Mouse (Mus musculus): ENCODE results near the gene 4930578G10Rik. TPM values are rescaled to one million over a fixed set of nuclear protein-coding genes. Genes with fewer than 3 reads are reported as not detected.
"Not testable (repeated sequence)": the region's sequence is repeated elsewhere in the genome, so short reads cannot be mapped to it uniquely, and the experiment has no call there.

The 4930578G10Rik gene
- total RNA-seq (2012; rRNA removed) (not detected in 2 replicates), total RNA-seq (2014; rRNA removed) (not detected in 2 replicates), polyA plus RNA-seq (2012; ENCODE audit: insufficient read length, low read depth) (not detected in 2 replicates)

GRCm38 (mm10) chr4:42735245-42735644, at the start of gene 4930578G10Rik:
4930578G10Rik (plus strand) TSS chr4:42735545.
- H3K4me2 ChIP-seq (ENCODE audit: insufficient read depth, low read depth, poor library complexity, severe bottlenecking); H3K9me3 ChIP-seq (replicated peaks; ENCODE audit: low read length); H3K9ac ChIP-seq (ENCODE audit: insufficient read depth, low read depth); H3K4me1 ChIP-seq (ENCODE audit: control insufficient read depth in 1 of 2, insufficient read depth in 2 of 2); H3K4me3 ChIP-seq (replicated peaks in 1 of 3; ENCODE audit: low read depth in 2 of 3, low read length in 2 of 3, poor library complexity in 1 of 3); dilution Hi-C loops (cut with MboI; ENCODE audit: extremely low pct_ligation_motif_present, extremely low pct_unique_long_range_greater_than_20kb, low sequenced_read_pairs); H3K79me2 ChIP-seq (replicated peaks; ENCODE audit: control insufficient read depth, extremely low read depth, insufficient read depth, poor library complexity, severe bottlenecking); in situ Hi-C loops (cut with MboI; ENCODE audit: low pct_ligation_motif_present, low pct_unique_long_range_greater_than_20kb, low sequenced_read_pairs); H3K36me3 ChIP-seq (replicated peaks in 1 of 2; ENCODE audit: control insufficient read depth in 1 of 2, insufficient read depth in 1 of 2, low read length in 1 of 2); DNase-seq (ENCODE audit: extremely low read depth); H3K27ac ChIP-seq (ENCODE audit: insufficient read depth, low read depth); H3K27me3 ChIP-seq (replicated peaks): not testable (repeated sequence)

DNA sequence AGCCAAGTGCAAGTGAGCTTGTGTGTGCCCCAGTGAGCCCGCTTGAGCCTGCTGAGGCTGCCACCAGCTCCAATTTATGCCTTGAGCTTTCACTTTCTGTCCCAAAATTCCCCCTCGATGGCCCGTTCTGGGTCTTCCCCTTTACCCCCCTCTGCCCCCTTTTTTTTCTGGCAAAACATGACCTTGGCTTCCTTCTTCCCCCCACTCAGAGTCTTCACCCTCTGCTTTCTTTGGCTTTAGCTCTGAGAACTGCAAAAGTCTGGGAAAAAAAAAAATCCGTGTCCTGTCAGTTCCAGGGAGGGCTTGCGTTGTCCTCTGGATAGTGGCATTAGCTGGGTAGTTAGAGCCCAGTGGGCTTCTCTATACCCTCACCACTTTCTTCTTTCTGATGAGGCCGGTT, 21.1 kb downstream of the 4930578G10Rik start, which contains the start of gene Ccl19:
TSS of gene Ccl19 (minus strand) at position 101 of the 400 bp plus-strand sequence.
- DNase-seq (ENCODE audit: extremely low read depth); dilution Hi-C loops (cut with MboI; ENCODE audit: extremely low pct_ligation_motif_present, extremely low pct_unique_long_range_greater_than_20kb, low sequenced_read_pairs); H3K4me2 ChIP-seq (ENCODE audit: insufficient read depth, low read depth, poor library complexity, severe bottlenecking); H3K4me3 ChIP-seq (replicated peaks in 1 of 3; ENCODE audit: low read depth in 2 of 3, low read length in 2 of 3, poor library complexity in 1 of 3); in situ Hi-C loops (cut with MboI; ENCODE audit: low pct_ligation_motif_present, low pct_unique_long_range_greater_than_20kb, low sequenced_read_pairs); H3K9me3 ChIP-seq (replicated peaks; ENCODE audit: low read length); H3K27me3 ChIP-seq (replicated peaks); H3K27ac ChIP-seq (ENCODE audit: insufficient read depth, low read depth); H3K79me2 ChIP-seq (replicated peaks; ENCODE audit: control insufficient read depth, extremely low read depth, insufficient read depth, poor library complexity, severe bottlenecking); H3K36me3 ChIP-seq (replicated peaks in 1 of 2; ENCODE audit: control insufficient read depth in 1 of 2, insufficient read depth in 1 of 2, low read length in 1 of 2); H3K9ac ChIP-seq (ENCODE audit: insufficient read depth, low read depth); H3K4me1 ChIP-seq (ENCODE audit: control insufficient read depth in 1 of 2, insufficient read depth in 2 of 2): not testable (repeated sequence)

GRCm38 (mm10) chr4:42773893-42774292, 38.5 kb downstream of the 4930578G10Rik start, which contains the start of gene Ccl21a:
Ccl21a (minus strand) TSS chr4:42773993.
- H3K79me2 ChIP-seq (replicated peaks; ENCODE audit: control insufficient read depth, extremely low read depth, insufficient read depth, poor library complexity, severe bottlenecking); DNase-seq (ENCODE audit: extremely low read depth); H3K36me3 ChIP-seq (replicated peaks in 1 of 2; ENCODE audit: control insufficient read depth in 1 of 2, insufficient read depth in 1 of 2, low read length in 1 of 2); dilution Hi-C loops (cut with MboI; ENCODE audit: extremely low pct_ligation_motif_present, extremely low pct_unique_long_range_greater_than_20kb, low sequenced_read_pairs); H3K9ac ChIP-seq (ENCODE audit: insufficient read depth, low read depth); H3K27ac ChIP-seq (ENCODE audit: insufficient read depth, low read depth); in situ Hi-C loops (cut with MboI; ENCODE audit: low pct_ligation_motif_present, low pct_unique_long_range_greater_than_20kb, low sequenced_read_pairs); H3K4me3 ChIP-seq (replicated peaks in 1 of 3; ENCODE audit: low read depth in 2 of 3, low read length in 2 of 3, poor library complexity in 1 of 3); H3K27me3 ChIP-seq (replicated peaks); H3K9me3 ChIP-seq (replicated peaks; ENCODE audit: low read length); H3K4me2 ChIP-seq (ENCODE audit: insufficient read depth, low read depth, poor library complexity, severe bottlenecking); H3K4me1 ChIP-seq (ENCODE audit: control insufficient read depth in 1 of 2, insufficient read depth in 2 of 2): not testable (repeated sequence)

GRCm38 (mm10) chr4:42853788-42854187, 118.4 kb downstream of the 4930578G10Rik start, which contains the start of gene Fam205a1:
Fam205a1 (minus strand) TSS chr4:42853888.
- H3K4me2 ChIP-seq (ENCODE audit: insufficient read depth, low read depth, poor library complexity, severe bottlenecking); dilution Hi-C loops (cut with MboI; ENCODE audit: extremely low pct_ligation_motif_present, extremely low pct_unique_long_range_greater_than_20kb, low sequenced_read_pairs); H3K9me3 ChIP-seq (replicated peaks; ENCODE audit: low read length); DNase-seq (ENCODE audit: extremely low read depth); H3K27ac ChIP-seq (ENCODE audit: insufficient read depth, low read depth); in situ Hi-C loops (cut with MboI; ENCODE audit: low pct_ligation_motif_present, low pct_unique_long_range_greater_than_20kb, low sequenced_read_pairs); H3K9ac ChIP-seq (ENCODE audit: insufficient read depth, low read depth); H3K36me3 ChIP-seq (replicated peaks in 1 of 2; ENCODE audit: control insufficient read depth in 1 of 2, insufficient read depth in 1 of 2, low read length in 1 of 2); H3K27me3 ChIP-seq (replicated peaks); H3K4me1 ChIP-seq (ENCODE audit: control insufficient read depth in 1 of 2, insufficient read depth in 2 of 2); H3K4me3 ChIP-seq (replicated peaks in 1 of 3; ENCODE audit: low read depth in 2 of 3, low read length in 2 of 3, poor library complexity in 1 of 3); H3K79me2 ChIP-seq (replicated peaks; ENCODE audit: control insufficient read depth, extremely low read depth, insufficient read depth, poor library complexity, severe bottlenecking): not testable (repeated sequence)

GRCm38 (mm10) chr4:42856671-42857070, 121.3 kb downstream of the 4930578G10Rik start, which contains the start of gene Gm12394:
Gm12394 (minus strand) TSS chr4:42856771.
- H3K27ac ChIP-seq (ENCODE audit: insufficient read depth, low read depth); in situ Hi-C loops (cut with MboI; ENCODE audit: low pct_ligation_motif_present, low pct_unique_long_range_greater_than_20kb, low sequenced_read_pairs); H3K9me3 ChIP-seq (replicated peaks; ENCODE audit: low read length); H3K9ac ChIP-seq (ENCODE audit: insufficient read depth, low read depth); H3K4me2 ChIP-seq (ENCODE audit: insufficient read depth, low read depth, poor library complexity, severe bottlenecking); H3K4me1 ChIP-seq (ENCODE audit: control insufficient read depth in 1 of 2, insufficient read depth in 2 of 2); H3K27me3 ChIP-seq (replicated peaks); dilution Hi-C loops (cut with MboI; ENCODE audit: extremely low pct_ligation_motif_present, extremely low pct_unique_long_range_greater_than_20kb, low sequenced_read_pairs); H3K79me2 ChIP-seq (replicated peaks; ENCODE audit: control insufficient read depth, extremely low read depth, insufficient read depth, poor library complexity, severe bottlenecking); H3K4me3 ChIP-seq (replicated peaks in 1 of 3; ENCODE audit: low read depth in 2 of 3, low read length in 2 of 3, poor library complexity in 1 of 3); H3K36me3 ChIP-seq (replicated peaks in 1 of 2; ENCODE audit: control insufficient read depth in 1 of 2, insufficient read depth in 1 of 2, low read length in 1 of 2); DNase-seq (ENCODE audit: extremely low read depth): not testable (repeated sequence)

DNA sequence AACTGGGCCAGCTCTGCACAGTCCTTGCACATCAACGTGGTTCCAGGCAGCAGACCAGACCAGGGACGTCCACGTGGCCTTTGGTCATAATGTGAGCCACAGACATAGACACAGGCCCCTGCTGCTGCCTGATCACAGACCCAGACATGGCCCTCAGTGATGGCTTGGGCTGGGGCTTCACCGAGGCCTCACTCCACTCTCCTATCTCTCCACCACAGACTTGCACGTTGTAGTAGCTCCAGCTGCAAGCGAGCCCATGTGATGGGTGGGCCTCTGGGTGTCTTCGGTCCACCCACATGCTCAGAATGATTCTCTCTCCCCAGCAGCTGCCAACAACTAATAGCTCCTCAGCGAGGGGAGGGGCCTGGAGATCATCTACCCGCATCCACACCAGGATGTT, 125.1 kb downstream of the 4930578G10Rik start:
- H3K27ac ChIP-seq (ENCODE audit: insufficient read depth, low read depth); H3K36me3 ChIP-seq (replicated peaks in 1 of 2; ENCODE audit: control insufficient read depth in 1 of 2, insufficient read depth in 1 of 2, low read length in 1 of 2); H3K27me3 ChIP-seq (replicated peaks); DNase-seq (ENCODE audit: extremely low read depth); H3K9me3 ChIP-seq (replicated peaks; ENCODE audit: low read length); dilution Hi-C loops (cut with MboI; ENCODE audit: extremely low pct_ligation_motif_present, extremely low pct_unique_long_range_greater_than_20kb, low sequenced_read_pairs); H3K79me2 ChIP-seq (replicated peaks; ENCODE audit: control insufficient read depth, extremely low read depth, insufficient read depth, poor library complexity, severe bottlenecking); H3K4me2 ChIP-seq (ENCODE audit: insufficient read depth, low read depth, poor library complexity, severe bottlenecking); in situ Hi-C loops (cut with MboI; ENCODE audit: low pct_ligation_motif_present, low pct_unique_long_range_greater_than_20kb, low sequenced_read_pairs); H3K4me1 ChIP-seq (ENCODE audit: control insufficient read depth in 1 of 2, insufficient read depth in 2 of 2); H3K9ac ChIP-seq (ENCODE audit: insufficient read depth, low read depth); H3K4me3 ChIP-seq (replicated peaks in 1 of 3; ENCODE audit: low read depth in 2 of 3, low read length in 2 of 3, poor library complexity in 1 of 3): not testable (repeated sequence)

Data from CH12.LX (cell line).